Mouse (Mus musculus) small intestine, adult 2 months (tissue): Measurements from ENCODE around the gene Aif1. TPM values are rescaled to one million over a fixed set of nuclear protein-coding genes. Genes with fewer than 3 reads are reported as not detected.

ENCODE experiments used
- H3K27ac ChIP-seq: fragments of 200-500 bp; 2 replicates; pipeline ENCODE4 v1.5.1; 2012; ENCODE audit warnings: low read depth, low read length, control low read depth, inconsistent platforms; ENCODE audit not compliant: insufficient read depth
- H3K27me3 ChIP-seq: fragments of 200-500 bp; 2 replicates; pipeline ENCODE4 v1.6.1; 2012; ENCODE audit warnings: mild to moderate bottlenecking, moderate library complexity, low read length, inconsistent platforms; ENCODE audit not compliant: control insufficient read depth, insufficient read depth
- H3K36me3 ChIP-seq: fragments of 200-500 bp; 2 replicates; pipeline ENCODE4 v1.6.1; 2012; ENCODE audit warnings: mild to moderate bottlenecking, low read length, control low read depth, inconsistent platforms; ENCODE audit not compliant: control insufficient read depth, insufficient read depth
- H3K4me1 ChIP-seq: fragments of 200-500 bp; 2 replicates; pipeline ENCODE4 v1.6.1; 2012; ENCODE audit warnings: low read length, inconsistent platforms, mixed read lengths; ENCODE audit not compliant: control insufficient read depth, insufficient read depth, insufficient read length
- H3K4me3 ChIP-seq: fragments of 200-500 bp; 2 replicates; pipeline ENCODE4 v1.5.1; 2012; ENCODE audit warnings: low read depth, mild to moderate bottlenecking, control low read depth, inconsistent platforms, low read length, moderate library complexity
- CTCF ChIP-seq: fragments of 200-500 bp; IDR thresholded peaks from 2 replicates; pipeline ENCODE4 v1.5.1; 2012; ENCODE audit warnings: low read depth, mild to moderate bottlenecking, control low read depth, inconsistent platforms, low read length, moderate library complexity, mixed read lengths; ENCODE audit not compliant: insufficient replicate concordance, insufficient read length; ENCODE audit errors: extremely low read depth
- POLR2A ChIP-seq: fragments of 200-500 bp; IDR thresholded peaks from 2 replicates; pipeline ENCODE4 v1.6.1; 2012; ENCODE audit warnings: low read depth, mild to moderate bottlenecking, control low read depth, inconsistent platforms, low read length, moderate library complexity
- WGBS: fragments of 180-500 bp; shearing (Covaris S2); methylation state at CpG from one replicate; pipeline ENCODE4 v1.1.7; 2018; 5-methylcytosine and 5-hydroxymethylcytosine counted together
- polyA plus RNA-seq: library from polyadenylated mRNA; depleted of rRNA; stranded (reverse); fragments of >200 nt; gene quantifications from 2 replicates; pipeline ENCODE4 v1.2.3, GENCODE M21; 2012

Gene Aif1
- polyA plus RNA-seq, 1 experiment: 1.6 TPM

GRCm38 (mm10) chr17:35140490-35140996 lies 35.3 kb downstream of the Aif1 start:
- no peak overlapping the region for H3K4me3 ChIP-seq
- H3K27ac ChIP-seq: no peak overlapping the region
- 73% methylated on average over 16 of the region's 16 CpGs for WGBS
- no peaks in the 10 kb centered on the region for H3K27me3 ChIP-seq
- H3K36me3 ChIP-seq: peaks cover 68% of the 10 kb centered on the region
- H3K4me1 ChIP-seq: peaks cover 4% of the 10 kb centered on the region; the same call in 1 of the 2 replicates
- TF ChIP-seq CTCF (no peak), POLR2A (no peak)

GRCm38 (mm10) chr17:35139269-35139668 lies 36.6 kb downstream of the Aif1 start:
- no peak overlapping the region for H3K27ac ChIP-seq
- peaks cover 56% of the 10 kb centered on the region for H3K36me3 ChIP-seq
- TF ChIP-seq CTCF: no peak
- no peak for TF ChIP-seq POLR2A
- H3K4me3 ChIP-seq: no peak overlapping the region
- H3K4me1 ChIP-seq: peaks cover 4% of the 10 kb centered on the region; the same call in 1 of the 2 replicates
- WGBS: 89% methylated on average over 3 of the region's 3 CpGs
- no peaks in the 10 kb centered on the region for H3K27me3 ChIP-seq

GRCm38 (mm10) chr17:35135591-35136320 lies 40.1 kb downstream of the Aif1 start:
- peaks cover 25% of the 10 kb centered on the region for H3K36me3 ChIP-seq
- peak overlapping the region; percentile 67 for H3K4me3 ChIP-seq
- WGBS: 1% methylated on average over 43 of the region's 43 CpGs
- peaks cover 4% of the 10 kb centered on the region; the same call in 1 of the 2 replicates for H3K4me1 ChIP-seq
- no peaks in the 10 kb centered on the region for H3K27me3 ChIP-seq
- 0 out of 2 replicates have a peak, but pooled peaks have one; percentile 5 for TF ChIP-seq POLR2A
- no peak for TF ChIP-seq CTCF
- peak overlapping the region; percentile 95 for H3K27ac ChIP-seq

GRCm38 (mm10) chr17:35134801-35135590 lies 40.9 kb downstream of the Aif1 start, which contains the start of gene Bag6:
Bag6 (plus strand) TSS chr17:35135178.
- under 1% methylated on average over 66 of the region's 66 CpGs for WGBS
- peaks cover 4% of the 10 kb centered on the region; the same call in 1 of the 2 replicates for H3K4me1 ChIP-seq
- H3K27ac ChIP-seq: peak within 1 kb of the TSS; percentile 95
- peaks cover 20% of the 10 kb centered on the region for H3K36me3 ChIP-seq
- H3K27me3 ChIP-seq: no peaks in the 10 kb centered on the region
- H3K4me3 ChIP-seq: peak within 1 kb of the TSS; percentile 67
- TF ChIP-seq CTCF (no peak), POLR2A (peak; percentile 31)

- WGBS: 92% methylated on average over 7 of the region's 7 CpGs
- H3K4me1 ChIP-seq: peaks cover 4% of the 10 kb centered on the region; the same call in 1 of the 2 replicates
- no peaks in the 10 kb centered on the region for H3K27me3 ChIP-seq
- no peak overlapping the region for H3K4me3 ChIP-seq
- H3K36me3 ChIP-seq: peaks cover 7% of the 10 kb centered on the region
- no peak overlapping the region for H3K27ac ChIP-seq
- TF ChIP-seq CTCF: no peak
- TF ChIP-seq POLR2A: no peak
These were observed 42.4 kb downstream of the Aif1 start for GRCm38 (mm10) chr17:35133517-35133916.

- H3K27ac ChIP-seq: no peak overlapping the region
- no peak overlapping the region for H3K4me3 ChIP-seq
- H3K36me3 ChIP-seq: peaks cover 13% of the 10 kb centered on the region
- WGBS: 64% methylated on average over 3 of the region's 3 CpGs
- TF ChIP-seq POLR2A (no peak), CTCF (no peak)
- no peaks in the 10 kb centered on the region for H3K27me3 ChIP-seq
- peaks cover 8% of the 10 kb centered on the region for H3K4me1 ChIP-seq
These were observed 43.7 kb downstream of the Aif1 start for GRCm38 (mm10) chr17:35132174-35132560.
